Mouse (Mus musculus) MEL (cell line): ENCODE measurements around the gene Myt1l. TPM values are rescaled to one million over a fixed set of nuclear protein-coding genes. Genes with fewer than 3 reads are reported as not detected.

Experiments
- DNase-seq: peaks from one replicate; pipeline ENCODE4 v3.0.0; 2011; ENCODE audit warnings: low read depth, low spot score
- H3K27ac ChIP-seq: 2 replicates; pipeline ENCODE4 v1.5.1; 2012; ENCODE audit warnings: low read depth, mild to moderate bottlenecking, control low read depth, low read length, moderate library complexity; ENCODE audit not compliant: control insufficient read depth
- H3K27me3 ChIP-seq, 2 experiments: fragments of 150-350 bp in 1 of 2; sonication (generic) in 1 of 2; 2 replicates each; pipeline ENCODE4 v1.6.1; 2012; ENCODE audit warnings: low read length in 2 of 2, mild to moderate bottlenecking in 2 of 2, improper control_type of control experiment in 1 of 2, moderate library complexity in 1 of 2; ENCODE audit not compliant: insufficient read depth in 2 of 2, control insufficient read depth in 1 of 2
- H3K36me3 ChIP-seq, 2 experiments: 2 replicates each; pipeline ENCODE4 v1.6.1; 2012 to 2014; ENCODE audit warnings: low read length in 2 of 2, improper control_type of control experiment in 1 of 2, inconsistent platforms in 1 of 2, mild to moderate bottlenecking in 1 of 2; ENCODE audit not compliant: insufficient read depth in 2 of 2, control insufficient read depth in 1 of 2
- H3K4me1 ChIP-seq, 2 experiments: fragments of 150-350 bp in 1 of 2; sonication (generic) in 1 of 2; 2 replicates each; pipeline ENCODE4 v1.6.1; 2012; ENCODE audit warnings: low read length in 2 of 2, improper control_type of control experiment in 1 of 2, mild to moderate bottlenecking in 1 of 2; ENCODE audit not compliant: insufficient read depth in 2 of 2, control insufficient read depth in 1 of 2
- H3K4me3 ChIP-seq, 2 experiments: fragments of 150-350 bp in 1 of 2; sonication (generic) in 1 of 2; 2 replicates each; pipeline ENCODE4 v1.5.1; 2012; ENCODE audit warnings: low read depth in 2 of 2, low read length in 2 of 2, mild to moderate bottlenecking in 2 of 2, moderate library complexity in 2 of 2, control low read depth in 1 of 2, improper control_type of control experiment in 1 of 2; ENCODE audit not compliant: control insufficient read depth in 1 of 2, insufficient read depth in 1 of 2
- H3K79me2 ChIP-seq: 2 replicates; pipeline ENCODE4 v1.6.1; 2012; ENCODE audit warnings: mild to moderate bottlenecking, low read length, moderate library complexity; ENCODE audit not compliant: control insufficient read depth, poor library complexity, insufficient read depth
- H3K9ac ChIP-seq: 2 replicates; pipeline ENCODE4 v1.6.1; 2012; ENCODE audit warnings: low read depth, mild to moderate bottlenecking, control low read depth, low read length, moderate library complexity; ENCODE audit not compliant: control insufficient read depth, poor library complexity, severe bottlenecking
- H3K9me3 ChIP-seq: fragments of 150-350 bp; sonication (generic); replicated peaks from 2 replicates; pipeline ENCODE4 v1.6.1; 2012; ENCODE audit warnings: mild to moderate bottlenecking, low read length, improper control_type of control experiment, moderate library complexity; ENCODE audit not compliant: insufficient read depth
- BHLHE40 ChIP-seq: IDR thresholded peaks from 2 replicates; pipeline ENCODE4 v1.6.1; 2012; ENCODE audit warnings: low read depth, mild to moderate bottlenecking, inconsistent platforms, low read length, improper control_type of control experiment, borderline replicate concordance
- CHD2 ChIP-seq: IDR thresholded peaks from 2 replicates; pipeline ENCODE4 v1.6.1; 2011; ENCODE audit warnings: low read length, improper control_type of control experiment
- CTCF ChIP-seq, 3 experiments: IDR thresholded peaks in 2 of 3; conservative IDR thresholded peaks in 1 of 3; 2 replicates each; pipeline ENCODE4 v1.5.1; 2011 to 2012; ENCODE audit warnings: low read length in 3 of 3, low read depth in 2 of 3, mild to moderate bottlenecking in 2 of 3, improper control_type of control experiment in 1 of 3, inconsistent platforms in 1 of 3, mixed read lengths in 1 of 3, moderate library complexity in 1 of 3; ENCODE audit not compliant: control insufficient read depth in 1 of 3, insufficient read depth in 1 of 3, poor library complexity in 1 of 3, severe bottlenecking in 1 of 3
- E2F4 ChIP-seq: IDR thresholded peaks from 2 replicates; pipeline ENCODE4 v1.6.1; 2011; ENCODE audit warnings: low read depth, low read length, improper control_type of control experiment, borderline replicate concordance
- EP300 ChIP-seq, 2 experiments: IDR thresholded peaks; 2 replicates each; pipeline ENCODE4 v1.6.1; 2011; ENCODE audit warnings: improper control_type of control experiment in 2 of 2, low read length in 2 of 2, low read depth in 1 of 2, mild to moderate bottlenecking in 1 of 2
- ETS1 ChIP-seq: IDR thresholded peaks from 2 replicates; pipeline ENCODE4 v1.6.1; 2012; ENCODE audit warnings: low read depth, mild to moderate bottlenecking, inconsistent platforms, low read length, improper control_type of control experiment, moderate library complexity
- GABPA ChIP-seq: IDR thresholded peaks from 2 replicates; pipeline ENCODE4 v1.6.1; 2012; ENCODE audit warnings: low read depth, mild to moderate bottlenecking, inconsistent platforms, low read length, improper control_type of control experiment, moderate library complexity
- GATA1 ChIP-seq: IDR thresholded peaks from 2 replicates; pipeline ENCODE4 v1.6.1; 2011; ENCODE audit warnings: low read depth, low read length, improper control_type of control experiment
- KAT2A ChIP-seq: conservative IDR thresholded peaks from 2 replicates; pipeline ENCODE4 v1.6.1; 2012; ENCODE audit warnings: low read depth, low read length, improper control_type of control experiment, inconsistent platforms
- MEF2A ChIP-seq: IDR thresholded peaks from 2 replicates; pipeline ENCODE4 v1.6.1; 2014; ENCODE audit warnings: low read depth, mild to moderate bottlenecking, inconsistent platforms, low read length, improper control_type of control experiment; ENCODE audit not compliant: poor library complexity, insufficient replicate concordance, severe bottlenecking; ENCODE audit errors: extremely low read depth
- MXI1 ChIP-seq: IDR thresholded peaks from 2 replicates; pipeline ENCODE4 v1.6.1; 2011; ENCODE audit warnings: mild to moderate bottlenecking, low read depth, low read length, improper control_type of control experiment
- MYB ChIP-seq: IDR thresholded peaks from 2 replicates; pipeline ENCODE4 v1.6.1; 2011; ENCODE audit warnings: mild to moderate bottlenecking, low read depth, low read length, improper control_type of control experiment
- MYC ChIP-seq: IDR thresholded peaks from 2 replicates; pipeline ENCODE4 v1.6.1; 2011; ENCODE audit warnings: low read depth, mild to moderate bottlenecking, low read length, improper control_type of control experiment, moderate library complexity
- POLR2AphosphoS2 ChIP-seq: IDR thresholded peaks from 2 replicates; pipeline ENCODE4 v1.6.1; 2011; ENCODE audit warnings: low read length, improper control_type of control experiment
- POLR2AphosphoS5 ChIP-seq: IDR thresholded peaks from 2 replicates; pipeline ENCODE4 v1.6.1; 2012; ENCODE audit warnings: low read depth, borderline replicate concordance, mild to moderate bottlenecking, inconsistent platforms, low read length, moderate library complexity, mixed read lengths
- RAD21 ChIP-seq: IDR thresholded peaks from 2 replicates; pipeline ENCODE4 v1.6.1; 2011; ENCODE audit warnings: mild to moderate bottlenecking, low read depth, low read length, improper control_type of control experiment
- RCOR1 ChIP-seq: IDR thresholded peaks from 2 replicates; pipeline ENCODE4 v1.6.1; 2012; ENCODE audit warnings: low read depth, mild to moderate bottlenecking, inconsistent platforms, low read length, improper control_type of control experiment
- SIN3A ChIP-seq: IDR thresholded peaks from 2 replicates; pipeline ENCODE4 v1.6.1; 2012; ENCODE audit warnings: low read length, improper control_type of control experiment, inconsistent platforms
- TBP ChIP-seq: IDR thresholded peaks from 2 replicates; pipeline ENCODE4 v1.8.0; 2011; ENCODE audit warnings: low read depth, low read length, improper control_type of control experiment
- TCF12 ChIP-seq: IDR thresholded peaks from 2 replicates; pipeline ENCODE4 v1.6.1; 2014; ENCODE audit warnings: low read depth, mild to moderate bottlenecking, inconsistent platforms, low read length, improper control_type of control experiment, moderate library complexity
- USF1 ChIP-seq: IDR thresholded peaks from 2 replicates; pipeline ENCODE4 v1.6.1; 2014; ENCODE audit warnings: low read depth, mild to moderate bottlenecking, inconsistent platforms, low read length, improper control_type of control experiment, moderate library complexity
- USF2 ChIP-seq, 2 experiments: IDR thresholded peaks; 2 replicates each; pipeline ENCODE4 v1.6.1; 2011 to 2012; ENCODE audit warnings: improper control_type of control experiment in 2 of 2, low read length in 2 of 2, borderline replicate concordance in 1 of 2, inconsistent platforms in 1 of 2, low read depth in 1 of 2, mild to moderate bottlenecking in 1 of 2; ENCODE audit not compliant: insufficient read depth in 1 of 2
- ZKSCAN1 ChIP-seq: IDR thresholded peaks from 2 replicates; pipeline ENCODE4 v1.6.1; 2012; ENCODE audit warnings: low read depth, mild to moderate bottlenecking, inconsistent platforms, low read length, improper control_type of control experiment, moderate library complexity
- ZNF384 ChIP-seq: IDR thresholded peaks from 2 replicates; pipeline ENCODE4 v1.6.1; 2012; ENCODE audit warnings: low read depth, mild to moderate bottlenecking, inconsistent platforms, low read length, improper control_type of control experiment
- polyA plus RNA-seq, 2 experiments: library from polyadenylated mRNA; stranded (reverse) in 1 of 2; unstranded in 1 of 2; fragments of >175 nt in 1 of 2; fragments of >200 nt in 1 of 2; gene quantifications; 2 replicates each; pipeline versions ENCODE4 v1.2.1 to v1.2.4; 2012; ENCODE audit warnings: low replicate concordance in 2 of 2, low read depth in 1 of 2; ENCODE audit not compliant: insufficient read length in 2 of 2, insufficient read depth in 1 of 2, missing spikeins in 1 of 2
- total RNA-seq: library from RNA; depleted of rRNA; stranded (reverse); fragments of 300-350 nt; gene quantifications from 2 replicates; pipeline ENCODE4 v1.2.3, GENCODE M21; 2012

Myt1l gene
- total and polyA plus RNA-seq, 3 experiments = not detected

GRCm38 (mm10) chr12:29772401-29772800 is 244.2 kb downstream of the Myt1l start:
- Histone ChIP-seq H3K27me3 (no peaks in the 10 kb centered on the region), H3K79me2 (no peaks in the 10 kb centered on the region), H3K9ac (no peak overlapping the region), H3K27ac (no peak overlapping the region), H3K4me3 (no peak overlapping the region), H3K9me3 (no peaks in the 10 kb centered on the region), H3K36me3 (no peaks in the 10 kb centered on the region), H3K4me1 (no peaks in the 10 kb centered on the region)
- no peak for DNase-seq
- no peak for TF ChIP-seq ETS1
- TF ChIP-seq ZNF384 = no peak
- no peak for TF ChIP-seq RCOR1
- no peak for TF ChIP-seq MYB
- no peak for TF ChIP-seq KAT2A
- no peak for TF ChIP-seq USF1
- TF ChIP-seq EP300 (IDR thresholded peaks at IDR 0.05; ENCODE audit: low read depth in 1 of 2, low read length in 2 of 2) = no peak
- no peak for TF ChIP-seq MYC
- no peak for TF ChIP-seq SIN3A
- TF ChIP-seq ZKSCAN1 = no peak
- TF ChIP-seq TCF12 = no peak

GRCm38 (mm10) chr12:29778901-29779300 is 250.7 kb downstream of the Myt1l start:
- TF ChIP-seq GABPA (no peak), POLR2AphosphoS5 (no peak), MYB (no peak), MEF2A (no peak), MXI1 (no peak), EP300 (IDR thresholded peaks at IDR 0.05; ENCODE audit: low read depth in 1 of 2, low read length in 2 of 2) (no peak), CTCF (IDR thresholded peaks at IDR 0.05 in 2 of 3, conservative IDR thresholded peaks at IDR 0.05 in 1 of 3; ENCODE audit: control insufficient read depth in 1 of 3, insufficient read depth in 1 of 3, low read depth in 2 of 3, low read length in 3 of 3, poor library complexity in 1 of 3, severe bottlenecking in 1 of 3) (no peak), RAD21 (no peak), BHLHE40 (no peak), POLR2AphosphoS2 (no peak), TCF12 (no peak), E2F4 (no peak), GATA1 (no peak), SIN3A (no peak), TBP (no peak), USF2 (IDR thresholded peaks at IDR 0.05; ENCODE audit: borderline replicate concordance in 1 of 2, insufficient read depth in 1 of 2, low read depth in 1 of 2, low read length in 2 of 2) (no peak), CHD2 (no peak), ZNF384 (no peak)
- no peak overlapping the region for H3K9ac ChIP-seq
- no peaks in the 10 kb centered on the region for H3K36me3 ChIP-seq
- H3K27me3 ChIP-seq = no peaks in the 10 kb centered on the region; a peak in 1 of 4 replicates
- no peaks in the 10 kb centered on the region for H3K9me3 ChIP-seq
- DNase-seq = no peak
- no peaks in the 10 kb centered on the region for H3K79me2 ChIP-seq
- H3K4me3 ChIP-seq = no peak overlapping the region
- H3K4me1 ChIP-seq = no peaks in the 10 kb centered on the region
- no peak overlapping the region for H3K27ac ChIP-seq
